Mouse (Mus musculus) intestine, embryonic 14.5 days (tissue): ENCODE measurements around the gene Eif2s2. TPM values are rescaled to one million over a fixed set of nuclear protein-coding genes. Genes with fewer than 3 reads are reported as not detected.
"Not testable (repeated sequence)": the region's sequence is repeated elsewhere in the genome, so short reads cannot be mapped to it uniquely, and the experiment has no call there.

ENCODE experiments used
- ATAC-seq: fragments of 200-750 bp; cut with Nextera tagmentation; replicated peaks from 2 replicates; pipeline ENCODE4 v1.8.0; 2017; ENCODE audit warnings: low read depth, moderate number of reproducible peaks, moderate TSS enrichment, moderate library complexity; ENCODE audit not compliant: low FRiP score, low TSS enrichment
- DNase-seq: peaks from one replicate; pipeline ENCODE4 v3.0.0-alpha.2; 2018; ENCODE audit warnings: low spot score
- H3K27ac ChIP-seq: fragments of 300-500 bp; sonication (generic); 2 replicates; pipeline ENCODE4 v1.5.1; 2014; ENCODE audit warnings: low read depth, mild to moderate bottlenecking, control low read depth
- H3K27me3 ChIP-seq: fragments of 300-500 bp; sonication (generic); replicated peaks from 2 replicates; pipeline ENCODE4 v1.6.1; 2014; ENCODE audit warnings: low read length, control low read depth; ENCODE audit not compliant: control insufficient read depth, insufficient read depth
- H3K36me3 ChIP-seq: fragments of 300-500 bp; sonication (generic); 2 replicates; pipeline ENCODE4 v1.6.1; 2014; ENCODE audit warnings: low read length, control low read depth; ENCODE audit not compliant: control insufficient read depth, insufficient read depth
- H3K4me1 ChIP-seq: fragments of 300-500 bp; sonication (generic); replicated peaks from 2 replicates; pipeline ENCODE4 v1.6.1; 2014; ENCODE audit warnings: low read length, control low read depth, mixed read lengths; ENCODE audit not compliant: control insufficient read depth, insufficient read depth
- H3K4me2 ChIP-seq: fragments of 300-500 bp; sonication (generic); 2 replicates; pipeline ENCODE4 v1.6.1; 2014; ENCODE audit warnings: low read length
- H3K4me3 ChIP-seq: fragments of 300-500 bp; sonication (generic); 2 replicates; pipeline ENCODE4 v1.5.1; 2014; ENCODE audit warnings: low read depth, low read length, control low read depth, mixed read lengths
- H3K9ac ChIP-seq: fragments of 300-500 bp; sonication (generic); 2 replicates; pipeline ENCODE4 v1.6.1; 2014; ENCODE audit warnings: mild to moderate bottlenecking, low read length
- H3K9me3 ChIP-seq: fragments of 300-500 bp; sonication (generic); 2 replicates; pipeline ENCODE4 v1.6.1; 2016; ENCODE audit warnings: low read length, control low read depth; ENCODE audit not compliant: control insufficient read depth
- WGBS: fragments of 180-500 bp; shearing (Covaris S2); extraction: QIAGEN DNeasy Blood & Tissue Kit; methylation state at CpG from one replicate; pipeline ENCODE4 v1.1.7; 2014; 5-methylcytosine and 5-hydroxymethylcytosine counted together
- polyA plus RNA-seq: library from polyadenylated mRNA; unstranded; fragments of >200 nt; fragmentation: Nextera tagmentation; extraction: Ambion mirVana; gene quantifications from 2 replicates; pipeline ENCODE4 v1.2.1, GENCODE M21; 2014

Eif2s2 gene
- polyA plus RNA-seq, 1 experiment from 2014 or later = 107 TPM

- 48% methylated on average over 7 of the region's 7 CpGs for WGBS
- DNase-seq (peak; percentile 49), ATAC-seq (no peak)
- H3K9me3 ChIP-seq = no peaks in the 10 kb centered on the region
- no peak overlapping the region for H3K4me3 ChIP-seq
- H3K4me1 ChIP-seq = peaks cover 4% of the 10 kb centered on the region; the same call in 1 of the 2 replicates
- no peaks in the 10 kb centered on the region for H3K27me3 ChIP-seq
- no peak overlapping the region for H3K4me2 ChIP-seq
- no peak overlapping the region for H3K9ac ChIP-seq
- no peaks in the 10 kb centered on the region for H3K36me3 ChIP-seq
- no peak overlapping the region for H3K27ac ChIP-seq
These were observed 32.8 kb upstream of the Eif2s2 start for GRCm38 (mm10) chr2:154925411-154926031.

DNA sequence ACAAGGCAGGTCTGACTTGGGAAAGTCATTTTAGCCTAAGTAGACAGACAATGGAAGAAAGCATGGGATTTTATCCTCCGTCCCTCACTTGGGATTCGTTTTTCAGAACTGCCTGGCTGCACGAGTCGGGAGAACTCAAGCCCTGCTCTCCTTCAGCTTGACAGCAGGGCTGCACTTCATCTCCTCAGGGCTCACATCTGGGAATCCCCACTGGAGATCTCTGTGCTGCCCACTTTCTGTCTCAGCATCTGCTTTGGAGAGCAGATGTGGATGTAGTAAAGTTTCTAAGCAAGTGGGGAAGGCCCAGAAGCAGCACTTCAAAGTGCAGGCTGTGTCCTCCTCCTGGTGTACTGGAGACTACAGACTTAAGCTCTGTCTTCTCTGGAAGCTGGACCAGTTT lies 29.4 kb upstream of the Eif2s2 start:
- H3K27me3 ChIP-seq, H3K4me1 ChIP-seq, H3K4me3 ChIP-seq, H3K27ac ChIP-seq, H3K4me2 ChIP-seq, H3K36me3 ChIP-seq, H3K9ac ChIP-seq, ATAC-seq, H3K9me3 ChIP-seq, DNase-seq: not testable (repeated sequence)
- no CpG with 5 or more reads among the region's 4 CpGs for WGBS

DNA sequence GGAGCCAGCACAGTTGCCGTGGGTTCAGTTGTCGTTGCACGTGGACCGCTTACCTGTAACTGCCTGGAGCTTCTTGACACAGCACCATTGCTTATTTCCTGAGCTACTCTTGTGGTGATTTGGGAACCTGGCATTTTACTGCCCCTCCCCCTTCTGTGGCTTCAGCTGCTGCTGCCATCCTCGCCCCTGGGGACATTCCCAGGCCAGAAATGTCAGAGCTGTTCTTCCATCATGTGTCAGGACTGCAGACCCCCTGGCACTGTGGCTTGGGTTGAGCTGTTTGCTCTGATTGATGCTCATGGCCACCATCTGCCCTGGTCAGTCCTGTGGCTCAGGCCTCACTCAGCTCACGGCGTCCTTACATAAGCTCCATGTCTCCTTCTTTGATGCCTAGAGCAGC lies 28.2 kb upstream of the Eif2s2 start:
- no peaks in the 10 kb centered on the region for H3K27me3 ChIP-seq
- H3K9me3 ChIP-seq = no peaks in the 10 kb centered on the region
- ATAC-seq (no peak), DNase-seq (no peak)
- no peak overlapping the region for H3K9ac ChIP-seq
- H3K4me3 ChIP-seq = no peak overlapping the region
- H3K4me2 ChIP-seq = no peak overlapping the region
- peaks cover 7% of the 10 kb centered on the region; the same call in 1 of the 2 replicates for H3K4me1 ChIP-seq
- no peaks in the 10 kb centered on the region for H3K36me3 ChIP-seq
- WGBS = 84% methylated on average over 7 of the region's 7 CpGs
- H3K27ac ChIP-seq = no peak overlapping the region

DNA sequence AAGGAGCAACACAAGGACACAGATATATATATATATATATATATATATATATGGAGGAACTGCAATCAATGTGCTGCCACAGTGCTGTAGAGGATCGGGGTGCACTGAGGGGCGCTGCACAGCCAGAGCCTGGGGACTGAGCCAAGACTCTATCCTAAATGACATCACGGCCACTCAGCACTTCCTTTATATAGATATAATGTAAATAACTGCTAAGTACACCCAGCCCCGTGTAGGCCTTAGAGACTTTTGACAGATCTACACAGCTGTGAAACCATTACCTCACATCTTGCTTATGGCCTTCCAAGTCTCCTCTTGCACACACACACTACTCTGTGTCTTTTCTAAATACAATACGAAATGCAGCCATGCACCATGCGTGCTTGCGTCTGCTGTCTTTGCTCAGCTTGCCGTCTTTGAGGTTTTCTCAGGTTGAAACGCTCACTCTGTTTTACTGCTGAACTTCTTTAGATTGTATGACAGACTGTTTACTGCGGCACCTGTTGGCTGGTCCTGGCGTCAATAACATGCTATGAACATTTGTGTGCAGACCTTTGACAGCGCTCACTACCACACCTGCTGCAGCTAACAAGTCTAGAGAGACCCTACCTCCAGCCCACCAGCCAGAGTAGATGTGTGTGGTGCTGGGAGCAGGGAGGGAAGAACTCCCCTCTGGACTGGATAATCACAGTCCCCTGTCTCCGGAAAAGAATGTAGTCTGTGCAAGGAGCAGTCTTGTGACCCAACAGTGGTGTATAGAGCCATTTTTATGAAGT lies 25.3 kb upstream of the Eif2s2 start:
- Histone ChIP-seq H3K4me1 (peaks cover 4% of the 10 kb centered on the region; the same call in 1 of the 2 replicates), H3K9ac (no peak overlapping the region), H3K4me3 (no peak overlapping the region), H3K27ac (no peak overlapping the region), H3K4me2 (no peak overlapping the region), H3K36me3 (no peaks in the 10 kb centered on the region), H3K9me3 (no peaks in the 10 kb centered on the region), H3K27me3 (no peaks in the 10 kb centered on the region)
- no peak for DNase-seq
- 51% methylated on average over 13 of the region's 13 CpGs for WGBS
- peak; percentile 58; the same call in 1 of the 2 replicates for ATAC-seq

DNA sequence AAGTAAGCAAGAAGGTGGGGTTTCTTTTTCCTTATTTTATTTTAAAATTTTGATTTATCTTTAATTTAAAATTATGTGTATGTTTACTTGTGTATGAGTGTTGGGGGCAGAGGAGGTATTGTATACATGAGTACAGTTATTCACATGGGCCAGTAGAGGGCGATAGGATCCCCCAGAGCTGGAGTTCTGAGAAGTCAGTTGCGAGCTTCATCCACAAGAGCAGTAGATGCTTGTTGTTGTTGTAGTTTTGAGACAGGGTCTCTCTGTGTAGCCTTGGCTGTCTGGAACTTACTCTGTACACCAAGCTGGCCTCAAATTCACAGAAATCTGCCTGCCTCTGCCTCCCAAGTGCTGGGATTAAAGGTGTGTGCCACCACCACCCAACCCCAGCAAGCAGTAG lies 23.8 kb upstream of the Eif2s2 start:
- no peak for DNase-seq
- no peaks in the 10 kb centered on the region for H3K27me3 ChIP-seq
- no peak for ATAC-seq
- H3K4me3 ChIP-seq = no peak overlapping the region
- no peak overlapping the region for H3K9ac ChIP-seq
- peaks cover 4% of the 10 kb centered on the region; the same call in 1 of the 2 replicates for H3K4me1 ChIP-seq
- 19% methylated on average over 2 of the region's 2 CpGs for WGBS
- no peak overlapping the region for H3K27ac ChIP-seq
- no peak overlapping the region for H3K4me2 ChIP-seq
- no peaks in the 10 kb centered on the region for H3K36me3 ChIP-seq
- H3K9me3 ChIP-seq = no peaks in the 10 kb centered on the region

DNA sequence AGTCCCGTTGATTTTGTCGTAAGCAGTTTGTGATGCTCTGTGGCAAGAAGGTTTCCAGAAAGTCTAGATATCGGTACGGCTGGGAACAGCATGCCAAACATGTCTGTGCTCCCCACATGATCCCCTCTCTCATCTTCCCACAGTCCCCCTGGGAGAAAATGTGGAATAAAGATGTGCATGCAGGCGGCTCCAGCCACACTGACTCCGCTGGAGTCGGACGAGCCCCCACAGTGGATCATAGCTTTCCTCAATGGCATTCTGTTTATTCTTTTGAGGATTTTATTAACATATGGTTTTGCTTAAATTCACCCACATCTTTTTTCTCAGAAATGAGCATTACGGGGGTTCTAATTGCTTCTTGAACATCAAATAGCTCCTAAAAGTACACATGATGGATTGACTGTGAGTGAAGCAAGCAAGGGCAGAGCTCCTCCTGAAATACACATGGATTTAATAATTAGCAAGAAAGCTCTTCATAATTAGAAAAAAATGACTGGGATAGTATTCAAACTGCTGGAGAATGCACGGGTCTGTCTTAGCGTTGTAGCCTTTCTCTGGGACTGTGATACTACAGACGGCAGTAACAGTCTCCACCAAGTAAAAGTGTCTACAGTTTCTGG lies 23.3 kb upstream of the Eif2s2 start:
- ATAC-seq (no peak), DNase-seq (no peak)
- Histone ChIP-seq H3K9me3 (no peaks in the 10 kb centered on the region), H3K27me3 (no peaks in the 10 kb centered on the region), H3K27ac (no peak overlapping the region), H3K4me1 (peaks cover 4% of the 10 kb centered on the region; the same call in 1 of the 2 replicates), H3K4me2 (no peak overlapping the region), H3K36me3 (no peaks in the 10 kb centered on the region), H3K9ac (no peak overlapping the region), H3K4me3 (no peak overlapping the region)
- WGBS = 69% methylated on average over 12 of the region's 12 CpGs

- no peak for DNase-seq
- H3K4me2 ChIP-seq = no peak overlapping the region
- no peaks in the 10 kb centered on the region for H3K4me1 ChIP-seq
- H3K27me3 ChIP-seq = no peaks in the 10 kb centered on the region
- H3K9ac ChIP-seq = no peak overlapping the region
- H3K9me3 ChIP-seq = no peaks in the 10 kb centered on the region
- WGBS = 80% methylated on average over 6 of the region's 6 CpGs
- ATAC-seq = no peak
- no peak overlapping the region for H3K27ac ChIP-seq
- H3K36me3 ChIP-seq = no peaks in the 10 kb centered on the region
- no peak overlapping the region for H3K4me3 ChIP-seq
These were observed 17.1 kb upstream of the Eif2s2 start for GRCm38 (mm10) chr2:154909789-154910188.

DNA sequence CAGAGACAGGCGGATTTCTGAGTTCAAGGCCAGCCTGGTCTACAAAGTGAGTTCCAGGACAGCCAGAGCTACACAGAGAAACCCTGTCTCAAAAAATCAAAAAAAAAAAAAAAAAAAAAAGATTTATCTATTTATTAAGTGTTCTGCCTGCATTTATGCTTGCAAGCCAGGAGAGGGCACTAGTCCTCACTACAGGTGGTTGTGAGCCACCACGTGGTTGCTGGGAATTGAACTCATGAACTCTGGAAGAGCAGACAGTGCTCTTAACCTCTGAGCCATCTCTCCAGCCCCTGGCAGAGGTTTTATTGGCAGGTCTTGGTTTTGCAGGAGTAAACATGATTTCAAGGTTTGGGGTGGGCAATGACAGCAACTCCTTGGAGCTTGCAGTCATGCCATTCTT lies 15.5 kb upstream of the Eif2s2 start:
- not testable (repeated sequence) for H3K4me1 ChIP-seq, H3K27me3 ChIP-seq, H3K4me2 ChIP-seq, H3K27ac ChIP-seq, H3K9me3 ChIP-seq, H3K9ac ChIP-seq, DNase-seq, H3K36me3 ChIP-seq, H3K4me3 ChIP-seq, ATAC-seq
- WGBS = 58% methylated on average over 2 of the region's 2 CpGs
